Mouse (Mus musculus) hindbrain, embryonic 11.5 days (tissue): ENCODE measurements at regions not wholly inside any gene's neighbourhood (a gene's known extent, or its start where the extent isn't known, plus 50 kb on each side); places are given as distances from the start of the nearest gene placed in this dataset.

Experiments used
- ATAC-seq: fragments of 200-750 bp; cut with Nextera tagmentation; 2 replicates; pipeline ENCODE4 v1.8.0; 2017; ENCODE audit warnings: mild to moderate bottlenecking, moderate TSS enrichment, moderate library complexity; ENCODE audit not compliant: low FRiP score
- DNase-seq: peaks from one replicate; pipeline ENCODE4 v3.0.0-alpha.2; 2015; ENCODE audit warnings: low spot score
- H3K27ac ChIP-seq: fragments of 300-500 bp; sonication (generic); 2 replicates; pipeline ENCODE4 v1.5.1; 2014; ENCODE audit warnings: mild to moderate bottlenecking, low read depth, low read length
- H3K27me3 ChIP-seq: fragments of 300-500 bp; sonication (generic); 2 replicates; pipeline ENCODE4 v1.6.1; 2014; ENCODE audit warnings: mild to moderate bottlenecking, low read length, moderate library complexity, mixed read lengths; ENCODE audit not compliant: control insufficient read depth, insufficient read depth
- H3K36me3 ChIP-seq: fragments of 300-500 bp; sonication (generic); 2 replicates; pipeline ENCODE4 v1.6.1; 2014; ENCODE audit warnings: mild to moderate bottlenecking, low read length, moderate library complexity, mixed read lengths; ENCODE audit not compliant: control insufficient read depth, insufficient read depth
- H3K4me1 ChIP-seq: fragments of 300-500 bp; sonication (generic); replicated peaks from 2 replicates; pipeline ENCODE4 v1.6.1; 2014; ENCODE audit warnings: low read length, mixed read lengths; ENCODE audit not compliant: control insufficient read depth, insufficient read depth
- H3K4me2 ChIP-seq: fragments of 300-500 bp; sonication (generic); replicated peaks from 2 replicates; pipeline ENCODE4 v1.6.1; 2014; ENCODE audit warnings: mild to moderate bottlenecking, low read depth, low read length
- H3K4me3 ChIP-seq: fragments of 300-500 bp; sonication (generic); 2 replicates; pipeline ENCODE4 v1.5.1; 2014; ENCODE audit warnings: low read depth, low read length
- H3K9ac ChIP-seq: fragments of 300-500 bp; sonication (generic); 2 replicates; pipeline ENCODE4 v1.6.1; 2014; ENCODE audit warnings: low read depth, low read length
- H3K9me3 ChIP-seq: fragments of 300-500 bp; sonication (generic); 2 replicates; pipeline ENCODE4 v1.6.1; 2016; ENCODE audit warnings: low read length; ENCODE audit not compliant: control insufficient read depth
- WGBS: fragments of 180-500 bp; shearing (Covaris S2); extraction: QIAGEN DNeasy Blood & Tissue Kit; methylation state at CpG from one replicate; pipeline ENCODE4 v1.1.7; 2014; 5-methylcytosine and 5-hydroxymethylcytosine counted together

GRCm38 (mm10) chr3:78509336-78509735, 777.0 kb downstream of the Rapgef2 start:
- no peaks in the 10 kb centered on the region for H3K4me1 ChIP-seq
- ATAC-seq, result no peak
- no peak for DNase-seq
- no peak overlapping the region for H3K4me2 ChIP-seq
- 90% methylated on average over 5 of the region's 5 CpGs for WGBS
- H3K27ac ChIP-seq, result no peak overlapping the region
- no peaks in the 10 kb centered on the region for H3K27me3 ChIP-seq
- H3K4me3 ChIP-seq, result no peak overlapping the region
- H3K36me3 ChIP-seq, result no peaks in the 10 kb centered on the region
- H3K9ac ChIP-seq, result no peak overlapping the region
- no peaks in the 10 kb centered on the region for H3K9me3 ChIP-seq

- Histone ChIP-seq H3K36me3 (no peaks in the 10 kb centered on the region), H3K4me2 (no peak overlapping the region), H3K27ac (no peak overlapping the region), H3K27me3 (no peaks in the 10 kb centered on the region), H3K9me3 (no peaks in the 10 kb centered on the region), H3K9ac (no peak overlapping the region), H3K4me1 (no peaks in the 10 kb centered on the region), H3K4me3 (no peak overlapping the region)
- peak; percentile 4 for DNase-seq
- 60% methylated on average over 2 of the region's 2 CpGs for WGBS
- ATAC-seq, result peak; percentile 73; the same call in 1 of the 2 replicates
Measured at GRCm38 (mm10) chr3:78477689-78478088, 808.6 kb downstream of the Rapgef2 start.
